1 mouse cellular context compared by ENCODE assay signal in the genomic region with DNA sequence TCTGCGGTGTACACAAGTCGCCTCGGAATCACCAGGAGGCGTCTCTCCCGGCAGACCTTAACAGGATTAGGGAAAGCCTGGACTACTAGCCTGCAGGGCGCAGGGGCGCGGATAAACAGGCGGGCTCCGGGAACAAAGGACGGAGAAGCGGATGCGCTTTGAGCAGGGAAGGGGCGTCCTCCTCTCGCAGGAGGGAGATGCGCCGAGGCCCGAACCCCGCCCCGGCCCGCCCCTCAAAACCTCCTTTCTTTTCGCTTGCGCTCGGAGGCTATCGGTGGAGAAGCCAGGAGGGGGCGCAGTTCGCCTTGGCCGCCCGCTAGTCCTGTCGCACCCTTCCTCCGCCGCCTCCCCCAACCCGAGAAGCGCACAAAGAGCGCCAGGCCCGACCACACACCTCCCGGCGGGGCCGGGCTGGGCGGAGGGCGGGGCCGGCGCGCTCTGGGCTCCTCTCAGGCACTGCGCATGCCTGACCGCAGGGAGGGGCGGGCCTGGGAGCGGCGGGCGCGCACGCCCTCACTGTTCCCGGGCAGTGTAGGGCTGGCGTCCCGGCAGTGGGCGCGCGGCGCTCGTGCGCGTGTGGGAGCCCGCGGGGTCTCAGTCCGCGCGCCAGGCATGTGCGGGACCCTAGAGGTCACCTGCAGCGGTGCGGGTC.
TF ChIP-seq lines count a peak whose summit lies in the region.

No protein-coding gene starts in this region.

TF ChIP-seq in CH12.LX, 34 proteins besides CTCF, POLR2A, EP300 and RAD21 (continued from another document):
- TF ChIP-seq E2F4 (IDR thresholded peaks at IDR 0.05; ENCODE audit: insufficient replicate concordance, low read depth, low read length) (0 out of 2 replicates have a peak, but pooled peaks have one; percentile 11), MAFK (IDR thresholded peaks at IDR 0.05; ENCODE audit: insufficient replicate concordance, low read length) (no peak), CHD1 (IDR thresholded peaks at IDR 0.05; ENCODE audit: low read depth, low read length) (no peak), MEF2A (IDR thresholded peaks at IDR 0.05; ENCODE audit: borderline replicate concordance, low read depth, low read length) (peak; percentile 46), NRF1 (IDR thresholded peaks at IDR 0.05; ENCODE audit: low read depth, low read length) (peak; percentile 96), GABPA (IDR thresholded peaks at IDR 0.05; ENCODE audit: insufficient replicate concordance, low read depth, low read length) (no peak), SMC3 (IDR thresholded peaks at IDR 0.05; ENCODE audit: low read depth, low read length) (peak; percentile 79), SIN3A (IDR thresholded peaks at IDR 0.05; ENCODE audit: low read length) (peak; percentile 28; the same call in 1 of the 2 replicates), NELFE (IDR thresholded peaks at IDR 0.05; ENCODE audit: low read depth, low read length) (peak; percentile 39), ZC3H11A (IDR thresholded peaks at IDR 0.05; ENCODE audit: low read depth, low read length) (peak; percentile 29; the same call in 1 of the 2 replicates), USF2 (conservative IDR thresholded peaks at IDR 0.05; ENCODE audit: low read depth, low read length) (no peak), JUN (IDR thresholded peaks at IDR 0.05; ENCODE audit: insufficient read depth, low read depth, low read length) (no peak), TCF12 (IDR thresholded peaks at IDR 0.05; ENCODE audit: low read depth, low read length) (peak; percentile 45), IRF4 (IDR thresholded peaks at IDR 0.05; ENCODE audit: low read depth, low read length) (peak; percentile 72), MAX (IDR thresholded peaks at IDR 0.05; ENCODE audit: low read length) (no peak), USF1 (IDR thresholded peaks at IDR 0.05; ENCODE audit: low read depth, low read length) (no peak), RCOR1 (conservative IDR thresholded peaks at IDR 0.05; ENCODE audit: low read depth, low read length) (no peak), KAT2A (IDR thresholded peaks at IDR 0.05; ENCODE audit: insufficient replicate concordance, low read length) (0 out of 2 replicates have a peak, but pooled peaks have one; percentile 47)
TF ChIP-seq in CH12.LX: peak in this region for 17.
